Mouse (Mus musculus) cortical plate, adult 2 months (tissue): ENCODE results near the gene Rgs13.

Experiments used
- CTCF ChIP-seq: fragments of 200-500 bp; IDR thresholded peaks from 2 replicates; pipeline ENCODE4 v1.5.1; 2011; ENCODE audit warnings: mild to moderate bottlenecking, control low read depth, low read length; ENCODE audit not compliant: insufficient read depth; ENCODE audit errors: extremely low read depth
- POLR2A ChIP-seq: fragments of 200-500 bp; IDR thresholded peaks from 2 replicates; pipeline ENCODE4 v1.6.1; 2011; ENCODE audit warnings: mild to moderate bottlenecking, low read length, control low read depth; ENCODE audit not compliant: insufficient read depth; ENCODE audit errors: extremely low read depth

DNA sequence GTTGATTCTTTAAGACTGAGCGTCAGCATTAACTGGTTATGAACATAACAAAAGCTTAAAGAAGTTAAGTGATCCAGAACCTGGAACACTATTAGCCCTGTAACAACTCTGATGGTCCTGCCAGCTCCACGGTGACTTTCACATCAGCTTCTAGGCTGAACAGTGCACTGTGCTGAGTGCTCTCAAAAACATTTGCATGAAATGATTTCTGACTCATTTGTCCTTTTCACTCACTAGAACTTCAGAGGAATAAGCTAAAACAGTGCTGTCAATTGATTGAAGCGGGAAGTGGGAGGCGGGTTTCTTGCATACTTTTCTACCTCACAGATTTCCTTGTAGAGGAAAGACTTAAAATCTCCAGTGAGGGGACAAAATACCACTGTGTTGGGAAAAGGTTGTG is 8.3 kb downstream of the Rgs13 start:
- no peak for TF ChIP-seq CTCF
- TF ChIP-seq POLR2A = no peak
